Mouse (Mus musculus) heart, postnatal 4 days (tissue): ENCODE data around the gene Edn2. TPM values are rescaled to one million over a fixed set of nuclear protein-coding genes. Genes with fewer than 3 reads are reported as not detected.
A peak's percentile ranks its signal among the peaks of the same experiment; 100 is the strongest.

Experiments used
- DNase-seq: peaks from one replicate; pipeline ENCODE4 v3.0.0; 2021
- total RNA-seq, 2 experiments: library from RNA; stranded (reverse); gene quantifications; 2 replicates each; pipeline ENCODE4 v1.2.3; 2021

Gene Edn2
- not detected for total RNA-seq

DNA sequence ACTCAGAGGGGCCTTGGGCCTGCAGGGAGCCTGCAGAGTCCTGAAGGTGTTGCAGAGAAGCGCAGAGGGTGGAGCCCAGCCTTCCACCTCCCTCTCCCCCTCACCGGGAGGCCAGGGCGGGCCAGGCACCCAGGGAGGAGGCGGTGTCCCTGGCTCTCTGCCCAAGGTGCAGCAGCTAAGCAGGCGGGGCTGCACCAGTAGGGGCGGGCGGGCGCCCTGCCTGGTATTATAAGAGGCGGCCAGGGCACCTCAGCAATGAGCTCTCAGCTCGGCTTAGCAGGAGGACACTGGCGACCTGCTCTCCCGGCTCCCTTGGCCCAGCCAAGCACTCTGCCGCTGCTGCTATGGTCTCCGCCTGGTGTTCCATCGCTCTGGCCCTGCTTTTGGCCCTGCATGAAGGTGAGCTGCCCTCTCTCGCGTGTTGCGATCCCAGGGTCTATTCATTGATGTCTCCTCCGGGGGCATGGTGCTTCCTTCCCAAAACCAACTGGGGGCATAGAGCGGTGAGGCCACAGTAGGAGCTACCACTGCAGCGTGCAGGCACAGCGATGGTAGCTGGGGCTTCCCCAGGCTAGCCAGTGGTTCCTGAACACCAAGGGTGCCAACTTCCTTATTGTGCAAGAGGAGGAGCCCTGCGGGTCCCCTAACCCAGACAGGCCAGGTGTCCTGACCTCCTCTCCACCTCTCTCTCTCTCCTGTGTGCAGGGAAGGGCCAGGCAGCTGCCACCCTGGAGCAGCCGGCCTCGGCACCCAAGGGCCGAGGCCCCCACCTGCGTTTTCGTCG is at the start of gene Edn2:
TSS of gene Edn2 (plus strand) at position 41 of the 784 bp plus-strand sequence.
- DNase-seq, result peak; percentile 89

DNA sequence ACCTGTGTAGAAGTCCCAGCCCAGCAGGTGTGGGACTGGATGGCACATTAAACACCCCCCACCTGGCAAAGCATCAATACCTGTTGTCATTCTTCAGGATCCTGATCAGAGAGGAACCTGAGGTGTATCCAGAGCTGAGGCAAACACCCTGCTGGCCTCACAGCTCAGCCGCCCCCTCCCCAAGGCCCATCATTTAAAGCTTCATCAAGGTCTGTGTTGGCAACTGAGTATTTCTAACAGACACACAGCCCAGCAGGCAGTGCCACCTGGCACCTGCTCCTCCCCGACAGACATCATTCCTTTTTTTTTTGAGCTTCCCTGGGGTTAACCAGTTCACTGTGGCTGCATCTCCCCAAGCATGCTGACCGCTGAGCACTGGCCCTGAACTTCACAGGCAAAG is 45.5 kb upstream of the Edn2 start:
- no peak for DNase-seq

GRCm38 (mm10) chr4:120116312-120116711 is 44.7 kb upstream of the Edn2 start:
- DNase-seq, result no peak

DNA sequence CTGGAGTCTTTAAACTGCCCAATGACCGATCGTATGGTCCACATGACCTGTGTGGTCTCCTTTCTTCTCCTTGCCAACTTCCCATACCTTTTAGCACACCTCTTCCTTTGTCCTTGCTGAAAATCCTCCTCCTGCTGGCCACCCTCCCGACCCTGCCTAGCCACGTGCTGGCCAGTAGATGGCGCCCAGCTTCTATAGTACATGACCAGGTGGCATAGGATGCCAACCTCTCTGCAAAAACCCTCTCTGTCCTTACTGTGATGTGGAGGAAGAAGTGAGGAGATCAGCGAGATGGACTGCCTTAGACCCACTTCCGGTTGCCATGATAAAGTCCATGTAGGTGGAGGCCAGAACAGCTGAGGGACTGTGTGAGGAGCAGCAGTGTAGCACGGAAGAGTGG is 40.7 kb upstream of the Edn2 start:
- DNase-seq, result peak; percentile 85

- no peak for DNase-seq
These were observed 36.4 kb upstream of the Edn2 start for GRCm38 (mm10) chr4:120124656-120125055.

DNA sequence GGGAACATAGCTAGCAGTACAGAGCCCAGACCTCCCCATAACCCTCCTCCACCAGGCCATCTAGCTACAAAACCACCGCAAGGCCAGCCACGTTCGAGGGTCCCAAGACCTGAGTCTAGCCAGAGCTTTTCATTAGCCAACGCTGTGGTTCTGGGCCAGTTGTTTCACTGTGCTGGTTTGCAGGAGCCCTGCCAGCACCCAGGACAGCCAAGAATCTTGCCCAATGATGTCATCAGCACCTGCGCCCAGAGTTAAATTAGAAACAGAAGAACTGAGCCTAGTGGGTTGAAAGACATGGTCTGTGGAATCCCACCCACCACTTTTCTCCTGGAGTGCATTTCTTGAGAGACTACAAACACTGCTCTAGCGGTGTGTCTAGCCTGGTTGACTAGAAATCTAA is 35.0 kb upstream of the Edn2 start:
- DNase-seq, result peak; percentile 74

DNA sequence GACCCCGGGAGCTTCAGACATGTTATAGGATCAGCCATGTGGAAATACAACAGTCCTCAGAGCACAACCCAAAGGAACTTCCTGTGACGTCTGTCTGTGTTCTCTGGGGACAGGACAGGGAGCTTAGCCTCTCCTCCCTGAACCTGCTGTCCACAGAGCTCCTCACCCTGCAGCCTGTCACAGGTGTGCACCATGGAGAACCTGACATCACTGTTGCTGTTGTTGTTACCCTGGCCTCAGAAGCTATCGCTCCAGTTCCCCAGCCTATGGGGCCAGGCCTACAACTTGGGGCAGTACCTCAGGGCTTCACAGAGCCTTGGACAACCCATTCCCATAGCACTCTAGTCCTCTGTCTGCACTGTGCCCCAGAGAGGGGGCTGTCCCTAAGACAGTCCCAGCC is 33.7 kb upstream of the Edn2 start:
- DNase-seq, result no peak

DNA sequence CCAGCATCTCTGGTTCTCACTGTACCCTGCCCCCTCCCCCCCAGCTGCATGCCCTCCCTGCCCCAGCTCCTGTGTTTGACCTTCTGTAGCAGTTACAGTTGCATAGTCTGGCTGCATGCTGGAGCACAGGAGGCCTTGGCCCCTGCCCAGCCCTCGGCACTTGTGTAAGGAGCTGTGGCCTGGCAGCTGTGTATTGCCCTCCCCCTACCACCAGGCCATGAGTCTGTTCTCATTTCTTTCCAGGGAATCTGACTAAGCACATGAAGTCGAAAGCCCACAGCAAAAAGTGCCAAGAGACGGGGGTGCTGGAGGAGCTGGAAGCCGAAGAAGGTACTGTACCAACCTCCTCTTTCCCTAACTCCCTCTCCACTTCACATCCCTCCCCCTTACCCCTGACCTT is 33.0 kb upstream of the Edn2 start:
- DNase-seq, result peak; percentile 76

- DNase-seq, result peak; percentile 73
These were observed 31.6 kb upstream of the Edn2 start for GRCm38 (mm10) chr4:120129233-120129885.

DNA sequence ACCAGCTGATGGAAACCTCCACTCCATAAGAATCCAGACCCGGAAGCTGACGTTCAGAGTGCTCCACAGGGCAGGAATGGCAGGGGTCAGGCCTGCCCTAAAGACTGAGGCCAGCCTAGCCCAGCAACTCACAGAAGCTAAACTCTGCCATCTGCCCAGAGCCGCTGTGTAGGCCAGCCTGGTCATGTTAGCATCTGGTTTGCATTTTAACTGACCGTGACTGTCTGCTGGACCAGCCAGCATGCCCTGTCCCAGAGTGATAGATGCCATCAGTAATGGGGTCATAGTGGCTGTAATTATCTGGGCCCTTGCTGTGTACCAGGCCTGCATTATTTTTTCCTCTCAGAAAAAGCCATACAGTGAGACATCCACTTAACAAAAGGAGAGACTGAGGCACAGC is 30.1 kb upstream of the Edn2 start:
- DNase-seq, result no peak

DNA sequence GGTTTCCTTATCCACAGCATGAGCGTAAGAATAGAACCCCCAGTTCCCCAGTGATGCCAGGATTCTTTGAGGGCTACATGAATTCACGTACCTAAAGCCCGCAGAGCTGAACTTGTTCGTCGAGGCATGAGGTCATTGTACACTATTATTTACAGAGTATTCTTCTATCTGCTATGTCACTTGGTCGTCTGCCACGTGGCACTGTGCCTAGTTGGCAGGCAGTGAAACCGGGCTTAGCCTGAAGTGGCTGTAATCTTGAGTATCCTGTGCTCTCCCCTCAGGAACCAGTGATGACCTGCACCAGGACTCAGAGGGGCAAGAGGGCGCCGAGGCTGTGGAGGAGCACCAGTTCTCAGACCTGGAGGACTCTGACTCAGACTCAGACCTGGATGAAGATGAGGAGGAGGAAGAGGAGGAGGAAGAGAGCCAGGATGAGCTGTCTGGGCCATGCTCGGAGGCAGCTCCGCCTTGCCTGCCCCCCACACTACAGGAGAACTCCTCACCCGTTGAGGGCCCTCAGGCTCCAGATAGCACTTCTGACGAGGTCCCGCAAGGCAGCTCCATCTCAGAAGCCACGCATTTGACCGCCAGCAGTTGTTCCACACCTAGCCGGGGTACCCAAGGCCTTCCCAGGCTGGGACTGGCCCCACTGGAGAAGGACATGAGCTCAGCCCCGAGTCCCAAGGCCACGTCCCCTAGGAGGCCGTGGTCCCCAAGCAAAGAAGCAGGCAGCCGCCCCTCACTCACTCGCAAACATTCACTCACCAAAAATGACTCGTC is 29.4 kb upstream of the Edn2 start:
- peak; percentile 97 for DNase-seq

DNA sequence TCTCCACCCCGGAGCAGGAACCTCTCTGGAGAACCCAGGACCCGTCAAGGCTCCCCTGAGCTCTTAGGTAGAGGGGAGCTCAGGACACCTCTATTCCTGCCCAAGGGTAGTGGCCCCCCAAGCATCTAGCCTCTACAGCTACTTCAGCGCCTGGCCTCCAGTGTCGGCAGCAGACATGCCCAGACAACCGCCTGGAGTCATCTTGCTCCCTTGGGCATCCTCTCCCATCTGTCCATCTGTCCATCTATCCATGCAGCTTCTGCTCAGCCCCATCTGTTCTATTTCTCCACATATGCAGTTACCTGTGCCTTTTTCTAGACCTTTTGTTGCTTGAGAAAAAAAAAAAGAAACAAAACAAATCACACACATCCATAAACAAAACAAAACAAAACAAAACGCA is 26.8 kb upstream of the Edn2 start:
- DNase-seq, result no peak

DNA sequence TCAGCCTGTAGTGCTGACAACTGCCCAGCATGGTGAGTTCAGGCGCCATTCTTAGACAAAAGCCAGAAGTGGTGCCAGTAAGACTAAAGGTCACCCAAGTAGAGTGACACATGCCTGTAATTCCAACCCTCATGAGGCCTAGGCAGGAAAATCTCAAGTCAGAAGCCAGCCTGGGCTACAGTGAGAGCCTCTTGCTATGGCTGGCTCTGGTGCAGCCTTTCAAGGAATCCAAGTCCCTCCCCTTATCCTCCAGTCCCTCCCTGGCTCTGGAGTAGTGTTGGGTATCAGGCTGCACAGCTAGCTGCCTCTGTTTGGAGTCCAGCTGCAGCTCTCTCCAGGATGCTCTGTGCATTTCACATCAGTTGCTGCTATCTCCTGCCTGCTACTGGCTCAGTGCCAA is 19.2 kb upstream of the Edn2 start:
- DNase-seq, result no peak

- DNase-seq, result no peak
These were observed 18.1 kb upstream of the Edn2 start for GRCm38 (mm10) chr4:120142905-120143304.

- peak; percentile 69 for DNase-seq
These were observed 16.7 kb upstream of the Edn2 start for GRCm38 (mm10) chr4:120144343-120144742.

DNA sequence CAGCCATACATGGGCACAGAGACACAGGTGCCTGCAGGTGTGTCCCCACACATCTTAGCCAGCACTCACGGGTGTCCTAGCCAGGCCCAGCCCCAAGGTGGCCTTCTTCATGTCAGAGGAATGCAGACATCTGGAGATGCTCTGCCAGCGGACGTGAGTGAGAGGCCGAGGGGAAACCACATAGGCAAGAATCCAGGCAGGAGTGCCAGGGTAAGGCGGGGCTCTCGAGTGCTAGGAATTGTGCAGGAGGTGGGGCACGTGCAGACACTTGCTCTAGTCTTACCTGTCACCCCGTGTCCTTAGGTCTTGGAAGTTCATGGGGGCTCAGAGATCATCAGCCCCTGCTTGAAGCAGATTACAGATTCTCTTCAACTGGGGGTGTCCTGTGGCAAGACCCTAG is 15.1 kb upstream of the Edn2 start:
- peak; percentile 70 for DNase-seq

- peak; percentile 93 for DNase-seq
These were observed 12.5 kb upstream of the Edn2 start for GRCm38 (mm10) chr4:120148291-120149141.

- no peak for DNase-seq
These were observed 11.9 kb upstream of the Edn2 start for GRCm38 (mm10) chr4:120149142-120149524.

- no peak for DNase-seq
These were observed 10.6 kb upstream of the Edn2 start for GRCm38 (mm10) chr4:120150345-120150920.

GRCm38 (mm10) chr4:120151906-120152305 is 9.1 kb upstream of the Edn2 start:
- no peak for DNase-seq

DNA sequence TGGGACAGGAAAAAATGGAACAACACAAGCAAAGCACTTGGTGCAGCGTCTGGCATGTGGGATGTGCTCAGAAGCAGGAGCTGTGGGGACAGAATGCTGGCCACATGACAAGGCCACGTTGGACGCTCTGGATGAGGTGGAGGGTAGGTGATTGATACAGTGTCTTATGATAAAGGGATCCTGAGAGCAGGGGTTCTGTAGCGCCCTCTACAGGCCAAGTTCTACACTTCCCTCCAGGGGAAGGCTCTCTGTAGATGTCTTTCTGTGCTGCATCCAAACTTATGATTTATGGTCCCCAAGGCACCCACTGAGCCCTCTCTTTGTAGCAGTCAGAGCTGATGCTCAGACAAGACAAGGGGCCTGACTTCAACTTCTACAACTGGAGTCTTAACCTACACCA is 8.4 kb upstream of the Edn2 start:
- no peak for DNase-seq

DNA sequence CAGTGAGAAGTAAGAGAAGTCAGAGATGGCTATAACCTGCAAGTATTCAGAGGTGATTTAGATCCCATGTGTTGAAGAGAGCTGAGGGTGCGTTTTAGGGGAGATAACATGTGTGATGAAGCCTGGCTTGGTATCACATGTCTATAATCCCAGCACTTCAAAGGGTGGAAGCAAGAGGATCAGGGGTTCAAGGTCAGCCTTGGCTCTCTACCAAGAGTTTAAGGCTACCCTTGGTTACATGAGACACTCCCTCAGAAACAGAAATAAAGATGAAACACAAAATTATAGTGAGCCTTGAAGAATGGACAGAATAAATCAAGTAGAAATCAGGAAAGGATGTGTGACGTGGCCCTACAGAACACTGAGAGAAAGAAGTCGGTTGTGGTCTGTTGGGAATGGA is 7.3 kb upstream of the Edn2 start:
- no peak for DNase-seq
